Mouse (Mus musculus) erythroblast, adult 5-6 weeks (primary cell): ENCODE measurements around the gene Dagla. TPM values are rescaled to one million over a fixed set of nuclear protein-coding genes. Genes with fewer than 3 reads are reported as not detected.

Source experiments
- ATAC-seq: replicated peaks from 2 replicates; pipeline ENCODE4 v1.8.0; 2016; ENCODE audit warnings: moderate number of reproducible peaks, mild to moderate bottlenecking, moderate TSS enrichment, inconsistent platforms; ENCODE audit not compliant: poor library complexity, low FRiP score, severe bottlenecking
- total RNA-seq, 2 experiments: library from RNA; stranded (forward) in 1 of 2; stranded (reverse) in 1 of 2; fragments of 150-400 nt in 1 of 2; fragments of 200-764, 138-1000 nt in 1 of 2; gene quantifications; 2 replicates each; pipeline versions ENCODE4 v1.2.3 to v1.2.4; 2015 to 2017; ENCODE audit warnings: low replicate concordance in 2 of 2

Gene Dagla
- total RNA-seq (2015; ENCODE audit: low replicate concordance) (not detected in 2 replicates), total RNA-seq (2017; ENCODE audit: low replicate concordance) (not detected in 2 replicates)

DNA sequence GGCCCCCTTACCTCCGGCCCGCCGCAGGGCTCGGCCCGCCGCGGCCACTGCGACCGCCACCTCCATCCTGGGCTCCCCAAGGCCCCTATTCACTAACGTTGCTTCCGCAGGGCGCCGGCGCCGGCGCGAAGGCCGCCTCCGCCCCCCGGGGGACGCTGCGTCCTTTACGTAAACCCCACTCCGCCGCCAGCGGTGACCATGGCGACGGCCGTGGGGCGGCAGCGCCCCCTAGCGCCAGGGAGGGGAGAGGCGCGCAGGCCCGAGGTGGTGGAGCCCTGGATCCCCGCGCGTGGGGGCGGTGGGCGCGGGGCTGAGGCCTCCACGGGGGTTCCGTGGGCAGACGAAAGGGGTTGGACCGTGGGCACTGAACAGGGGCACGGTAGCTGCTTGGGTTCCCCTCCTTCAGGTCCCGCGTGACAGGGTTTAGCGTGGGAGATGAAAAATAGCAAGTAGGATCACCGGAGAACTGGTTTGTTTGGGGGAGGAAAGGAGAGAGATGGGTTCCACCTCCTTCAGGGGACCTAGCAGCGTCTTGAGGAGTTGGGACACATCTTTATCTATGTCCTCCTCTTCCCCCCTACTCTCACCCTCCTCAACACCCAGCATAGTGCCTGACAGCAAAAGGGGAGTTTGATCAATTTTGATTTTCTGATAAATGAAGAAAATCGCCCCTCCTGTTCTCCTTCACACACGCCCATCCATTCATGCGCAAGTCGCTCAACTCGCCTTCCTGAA is at the start of gene Dagla:
TSS of gene Dagla (minus strand) at position 68 of the 735 bp plus-strand sequence.
- no peak for ATAC-seq

DNA sequence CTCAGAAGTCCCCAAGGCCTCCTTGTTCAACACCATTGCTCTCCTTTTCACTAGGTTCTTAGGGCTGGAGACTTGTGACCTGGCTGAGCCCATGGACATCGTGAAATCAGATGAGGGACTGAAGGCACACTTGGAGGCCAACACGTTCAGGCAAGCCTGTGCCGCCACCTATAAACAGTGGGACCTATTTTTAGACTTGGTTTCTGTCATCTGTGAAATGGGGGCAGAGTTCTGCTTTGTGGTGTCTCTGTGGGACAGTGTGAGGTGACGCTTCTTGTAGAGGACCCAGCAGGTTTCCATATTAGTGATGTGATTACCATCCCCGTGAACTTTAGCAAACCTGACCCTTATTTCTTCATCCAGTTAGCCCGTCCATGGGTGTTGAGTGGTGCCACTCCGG is 47.5 kb upstream of the Dagla start:
- ATAC-seq, result no peak

DNA sequence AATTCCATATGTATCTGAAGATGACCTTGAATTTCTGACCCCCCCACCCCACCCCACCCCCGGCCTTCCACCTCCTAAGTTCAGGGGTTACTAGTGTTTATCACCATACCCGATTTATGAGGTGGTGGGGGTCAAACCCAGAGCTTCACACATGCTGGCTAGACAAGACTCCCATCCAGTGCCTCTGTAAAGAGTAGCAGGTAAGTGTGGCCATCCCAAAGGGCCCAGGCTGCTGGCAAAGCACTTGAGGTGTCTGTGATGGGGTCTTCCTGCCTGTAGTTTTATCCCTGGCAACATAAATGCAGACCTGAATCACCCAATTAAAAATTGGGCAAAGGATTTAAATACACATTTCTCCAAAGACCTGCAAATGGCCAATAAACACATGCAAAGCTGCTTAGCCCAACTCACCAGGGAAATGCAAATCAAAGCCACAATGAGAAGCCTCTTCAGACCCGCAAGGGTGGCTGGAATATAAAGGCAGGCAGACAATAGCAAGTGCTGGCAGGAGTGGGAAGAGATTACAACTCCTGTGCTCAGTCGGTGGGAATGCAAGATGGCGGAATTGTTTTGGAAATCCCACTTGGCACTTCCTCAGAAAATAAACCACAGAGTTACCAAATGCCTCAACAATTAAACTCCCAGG is 43.1 kb upstream of the Dagla start:
- ATAC-seq, result no peak

DNA sequence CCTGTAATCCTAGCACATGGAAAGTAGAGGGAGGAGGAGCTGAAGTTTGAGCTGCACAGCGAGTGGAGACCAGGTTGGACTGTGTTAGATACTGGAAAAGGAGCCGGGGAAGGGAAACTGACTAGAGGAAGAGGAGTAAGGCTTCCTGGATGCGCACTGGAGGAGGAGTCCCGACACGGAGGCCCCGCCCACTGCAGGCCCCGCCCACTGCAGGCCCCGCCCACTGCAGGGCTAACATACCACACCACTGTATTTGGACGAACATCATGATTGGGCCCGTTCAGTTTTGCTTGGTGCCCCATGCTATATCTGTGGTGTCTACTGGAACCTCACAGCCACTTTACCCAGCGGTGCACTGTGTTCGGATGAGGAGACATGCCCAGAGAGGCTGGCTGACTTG is 41.0 kb upstream of the Dagla start:
- 0 out of 2 replicates have a peak, but pooled peaks have one; percentile 25 for ATAC-seq

DNA sequence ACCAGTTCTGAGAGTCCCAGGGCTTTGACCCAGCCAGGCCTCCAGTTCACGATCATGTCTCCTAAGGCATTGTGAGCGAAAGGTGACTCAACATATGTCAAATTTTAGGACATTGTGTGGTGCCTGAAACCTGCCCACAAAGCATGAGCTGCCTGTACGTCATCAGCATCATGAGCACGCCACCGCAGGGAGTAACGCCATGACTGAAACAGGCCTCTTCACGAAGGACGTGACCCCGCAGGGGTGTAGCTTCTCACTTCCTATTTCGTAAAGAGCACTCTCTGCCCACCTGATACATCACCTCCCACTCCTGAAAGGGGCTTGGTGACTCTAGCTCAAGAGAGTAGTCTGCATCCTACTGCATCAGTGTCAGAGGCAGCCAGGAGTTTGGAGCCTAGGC is 39.2 kb upstream of the Dagla start:
- no peak for ATAC-seq

DNA sequence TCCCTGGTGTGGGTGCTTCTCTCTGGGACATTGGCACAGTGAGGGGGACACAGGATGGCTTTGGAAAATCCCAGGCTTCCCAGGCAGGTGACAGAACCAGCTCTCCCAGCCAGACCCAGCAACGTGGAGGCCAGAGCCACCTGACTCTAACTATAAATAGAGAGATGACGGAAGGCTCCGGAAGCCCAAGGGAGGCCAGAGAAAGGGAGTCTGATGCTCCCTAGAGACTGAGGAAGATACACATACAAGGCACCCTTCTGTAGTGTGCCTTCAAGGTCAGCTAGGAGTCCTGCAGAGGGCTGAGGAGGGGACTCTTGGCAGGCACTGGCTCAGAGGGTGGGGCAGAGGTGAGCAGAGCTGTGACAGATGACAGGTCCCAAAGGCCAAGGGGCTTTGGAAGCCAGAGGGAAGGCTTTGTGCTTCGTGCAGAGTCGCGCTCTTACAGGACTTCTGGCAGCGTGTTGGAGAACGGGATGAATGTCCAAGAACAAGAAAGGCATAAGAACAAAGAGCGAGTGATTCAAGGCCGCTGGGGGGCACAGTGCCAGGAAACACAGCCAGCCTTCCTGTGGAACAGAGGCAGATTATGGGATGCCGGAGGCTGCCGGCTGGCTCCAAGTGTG is 37.3 kb upstream of the Dagla start:
- ATAC-seq, result no peak

DNA sequence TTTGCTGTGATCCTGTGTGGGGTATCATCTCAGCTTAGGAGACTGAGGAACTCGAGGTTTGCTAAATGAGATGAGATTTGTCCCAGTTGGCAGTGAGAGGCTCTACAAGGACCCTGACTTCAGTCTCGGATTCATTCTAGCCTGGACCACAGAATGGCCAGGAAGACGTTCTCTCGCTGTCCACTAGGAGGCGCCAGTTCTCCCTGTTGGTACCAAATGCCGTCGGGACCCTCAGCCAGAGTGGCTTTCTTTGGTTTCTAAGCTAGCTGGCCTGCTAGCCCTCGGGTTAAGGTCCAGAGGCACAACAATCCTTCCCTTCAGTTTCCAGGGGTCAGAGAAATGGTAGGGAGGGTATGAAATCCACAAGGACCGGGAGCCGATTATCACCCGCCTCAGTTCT is 36.5 kb upstream of the Dagla start:
- ATAC-seq, result no peak

DNA sequence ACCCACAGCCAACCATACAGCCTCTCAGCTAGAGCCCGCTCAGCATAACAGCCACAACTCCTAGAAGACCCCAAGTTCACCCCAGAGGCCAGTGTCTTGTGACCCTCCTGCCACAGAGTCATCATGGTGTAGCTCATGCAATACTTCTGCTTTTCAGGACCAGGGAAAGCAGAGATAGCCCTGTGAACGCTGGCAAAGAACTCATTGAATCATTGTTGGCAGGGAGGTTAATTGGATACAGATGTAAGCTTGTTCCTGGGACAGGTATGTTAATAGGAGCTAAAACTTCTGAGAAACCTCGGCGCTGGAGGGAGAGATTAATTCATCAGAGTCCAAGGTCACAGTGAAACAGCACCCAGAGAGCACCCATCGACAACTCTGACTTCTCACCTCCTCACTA is 36.0 kb upstream of the Dagla start:
- no peak for ATAC-seq

DNA sequence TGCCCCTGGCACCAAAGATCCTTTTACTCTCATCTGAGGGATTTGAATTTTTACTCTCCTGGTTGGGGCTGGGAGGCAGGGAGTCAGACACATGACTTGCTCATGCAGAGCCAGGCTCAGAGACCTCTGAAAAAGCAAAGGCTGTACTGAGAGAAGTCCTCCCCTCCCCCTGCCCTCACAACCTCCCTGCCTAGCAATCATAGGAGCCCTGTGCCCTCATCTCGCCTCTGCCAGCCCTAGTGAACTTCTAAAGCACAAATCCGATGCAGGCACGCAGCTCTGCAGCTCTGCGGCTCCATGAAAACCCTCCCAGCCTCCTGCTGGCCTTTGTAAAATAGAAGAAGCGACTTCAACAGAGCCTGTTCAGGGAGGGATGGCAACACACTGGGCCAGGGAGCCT is 34.6 kb upstream of the Dagla start:
- no peak for ATAC-seq

DNA sequence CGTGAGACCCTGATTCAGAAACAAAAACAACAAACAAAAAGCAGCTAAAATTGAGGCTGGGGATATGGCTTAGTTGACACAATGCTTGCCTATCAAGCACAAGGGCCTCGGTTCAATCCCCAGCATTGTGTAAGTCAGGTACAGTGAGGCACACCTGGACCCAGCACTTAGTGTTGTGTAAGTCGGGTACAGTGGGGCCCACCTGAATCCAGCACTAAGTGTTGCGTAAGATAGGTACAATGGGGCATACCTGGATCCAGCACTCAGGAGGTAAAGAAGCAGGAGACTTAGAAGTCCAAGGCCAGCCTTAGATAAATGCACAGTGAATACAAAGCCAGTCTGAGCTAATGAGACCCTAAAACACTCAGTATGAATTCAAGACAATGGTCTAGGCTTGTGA is 34.0 kb upstream of the Dagla start:
- ATAC-seq, result no peak

DNA sequence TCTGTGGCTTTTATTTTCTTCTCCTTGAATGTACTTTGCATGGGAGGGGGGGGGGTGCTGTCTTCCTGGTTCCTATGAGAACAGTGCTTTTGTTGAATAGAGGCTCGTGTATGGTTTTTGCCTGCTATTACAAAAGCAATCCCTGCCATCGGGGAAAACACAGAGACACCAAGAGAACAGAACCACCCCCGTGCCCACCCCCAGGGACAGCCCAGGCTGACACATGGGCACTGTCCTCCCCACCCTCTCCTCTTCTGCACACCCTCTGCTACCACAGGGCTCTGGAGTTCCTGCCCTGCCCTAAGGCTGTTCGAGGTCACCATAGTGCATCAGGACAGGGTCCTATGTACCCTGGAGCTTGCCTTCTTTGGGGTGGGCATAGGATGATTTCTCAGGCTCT is 29.8 kb upstream of the Dagla start:
- no peak for ATAC-seq

DNA sequence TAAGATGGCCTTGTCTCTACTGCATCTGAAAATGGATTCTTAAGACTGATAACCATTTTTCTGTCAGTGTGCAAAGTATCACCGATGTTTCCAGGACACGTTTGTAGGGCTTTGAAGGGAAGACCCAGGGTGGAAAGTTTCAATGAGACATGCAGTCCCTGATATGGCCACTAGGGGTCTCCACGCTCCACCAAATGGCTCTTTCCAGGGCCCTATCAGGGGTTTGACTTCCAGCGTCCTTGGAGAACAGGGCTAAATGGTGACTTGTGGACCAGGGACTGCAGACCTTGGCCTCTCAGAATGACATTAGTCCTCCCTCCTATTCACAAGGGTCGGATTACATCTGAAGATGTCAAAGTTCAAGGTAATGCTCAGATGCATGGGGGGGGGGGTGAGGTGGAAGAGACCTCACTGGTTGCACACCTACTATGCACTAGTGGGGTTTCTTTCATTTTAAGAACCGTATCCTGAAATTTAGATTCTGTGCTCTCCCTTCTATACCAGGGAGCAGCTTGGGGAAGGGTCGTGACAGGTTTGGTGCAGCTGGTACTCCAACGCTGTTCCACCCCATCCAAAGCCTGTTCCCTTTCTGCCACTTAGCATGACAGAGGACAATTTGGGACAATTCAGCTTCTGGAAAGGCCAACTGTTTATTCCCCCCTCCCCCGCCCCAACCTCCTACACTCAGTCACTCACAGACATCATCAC is 29.0 kb upstream of the Dagla start:
- ATAC-seq, result peak; percentile 60; the same call in 1 of the 2 replicates

DNA sequence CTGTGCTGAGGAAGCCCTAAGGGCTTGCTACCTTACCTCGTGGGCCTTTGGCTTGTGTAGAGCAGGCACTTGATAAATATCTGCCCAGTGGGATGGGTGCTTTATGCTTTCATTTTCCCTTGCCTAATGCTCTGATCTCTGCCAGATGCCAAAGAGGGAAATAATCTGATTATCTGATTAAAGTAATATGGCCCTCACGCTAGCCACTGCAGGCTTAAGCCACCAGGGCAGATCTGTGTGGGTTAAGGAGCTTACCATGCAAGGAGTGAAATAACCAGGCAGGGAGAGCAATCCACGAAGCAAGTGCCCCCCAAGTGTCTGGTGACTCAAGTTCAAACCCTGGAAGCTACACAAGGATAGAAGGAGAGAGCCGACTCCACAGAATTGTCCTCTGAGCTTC is 27.0 kb upstream of the Dagla start:
- no peak for ATAC-seq

DNA sequence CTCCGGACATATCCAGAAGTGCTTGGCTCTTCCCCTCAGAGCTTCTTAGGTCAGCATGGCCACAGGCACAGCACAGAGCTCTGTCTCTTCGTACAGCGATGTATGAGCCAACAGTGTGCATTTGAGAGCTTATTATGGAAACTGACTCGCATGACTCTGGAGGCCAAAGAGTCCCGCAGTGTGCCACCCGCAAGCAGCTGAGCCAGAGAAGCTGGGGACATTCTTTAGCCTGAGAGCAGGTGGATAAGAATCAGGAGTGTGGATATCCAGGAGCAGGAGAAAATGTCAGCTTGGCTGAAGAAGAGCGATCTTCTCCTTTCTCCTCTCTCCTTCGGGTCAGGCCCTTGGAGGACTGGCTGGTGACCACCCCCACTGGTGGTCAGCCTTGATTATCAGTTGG is 24.4 kb upstream of the Dagla start:
- no peak for ATAC-seq

DNA sequence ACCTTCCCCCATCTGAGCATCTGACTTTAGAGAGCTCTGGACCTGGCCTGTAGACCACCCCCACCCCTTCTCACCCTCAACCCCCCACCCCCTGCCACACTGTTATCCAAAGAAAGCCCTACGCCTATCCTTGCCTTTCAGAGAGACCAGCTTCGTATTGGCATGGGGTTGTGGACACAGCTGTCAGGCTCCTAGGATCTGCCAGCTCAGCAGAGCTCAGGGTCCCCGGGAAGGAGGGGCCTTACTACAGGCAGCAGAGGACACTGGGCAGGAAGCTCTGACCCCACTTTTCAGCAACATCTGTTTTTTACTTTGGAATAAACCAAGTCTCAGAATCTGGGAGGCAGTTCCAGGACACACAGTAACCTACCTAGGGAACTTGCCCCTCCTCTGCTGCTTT is 21.9 kb upstream of the Dagla start:
- ATAC-seq, result no peak

DNA sequence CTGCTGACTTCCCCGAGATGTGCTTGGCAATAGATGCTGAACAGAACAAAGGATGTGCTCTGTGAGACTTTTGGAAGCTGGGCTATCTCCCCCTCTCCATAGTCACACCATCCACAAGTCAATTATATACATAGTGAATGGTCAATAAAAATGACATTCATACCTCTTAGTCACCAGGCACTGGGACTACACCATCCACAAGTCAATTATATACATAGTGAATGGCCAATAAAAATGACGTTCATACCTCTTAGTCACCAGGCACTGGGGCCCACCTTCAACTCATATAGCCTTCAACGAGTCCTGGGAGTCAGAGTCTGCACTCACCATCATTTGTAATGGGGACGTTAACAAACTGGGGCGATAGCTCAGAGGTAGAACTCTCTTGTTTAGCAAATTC is 19.2 kb upstream of the Dagla start:
- ATAC-seq, result no peak

DNA sequence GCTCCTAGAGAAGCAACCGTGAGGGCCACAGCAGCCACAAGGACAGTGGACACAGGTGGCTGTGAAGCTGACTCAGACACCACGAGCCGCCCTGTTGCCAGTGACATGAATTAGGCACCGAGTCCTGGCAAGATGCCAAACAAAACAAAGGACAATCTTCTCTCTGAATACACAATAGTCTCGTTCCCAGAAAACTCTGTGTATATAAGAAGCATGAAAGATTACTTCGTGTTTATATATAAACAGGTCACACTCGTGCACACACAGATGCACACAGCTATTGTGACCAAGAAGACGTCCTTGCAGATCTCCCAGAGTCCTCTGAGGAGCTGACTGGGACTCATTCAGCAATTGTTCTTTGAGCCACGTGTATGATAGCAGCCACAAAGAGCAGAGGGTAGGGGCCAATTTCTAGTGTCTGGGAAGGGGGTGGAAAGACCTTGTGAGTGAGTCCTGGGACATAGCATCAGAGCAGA is 18.7 kb upstream of the Dagla start:
- no peak for ATAC-seq

DNA sequence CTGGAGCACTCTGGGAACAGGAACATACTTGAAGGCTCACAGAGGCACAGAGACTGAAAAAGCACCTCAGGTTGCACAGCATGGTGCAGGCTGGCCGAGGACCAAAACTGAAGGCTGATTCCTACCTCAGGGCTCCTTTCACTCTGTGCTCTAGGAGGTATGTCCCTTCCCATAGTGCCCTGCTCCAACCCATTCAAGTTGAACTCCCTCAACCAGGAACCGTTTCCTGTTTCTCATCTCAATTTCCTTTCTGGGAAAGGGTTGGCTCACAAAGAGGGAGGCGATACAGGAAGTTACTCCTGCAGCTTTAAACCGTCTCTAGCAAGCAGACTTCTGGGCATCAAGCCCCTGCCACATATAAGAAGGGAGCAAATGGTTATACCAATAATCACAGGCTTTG is 13.1 kb upstream of the Dagla start:
- no peak for ATAC-seq

DNA sequence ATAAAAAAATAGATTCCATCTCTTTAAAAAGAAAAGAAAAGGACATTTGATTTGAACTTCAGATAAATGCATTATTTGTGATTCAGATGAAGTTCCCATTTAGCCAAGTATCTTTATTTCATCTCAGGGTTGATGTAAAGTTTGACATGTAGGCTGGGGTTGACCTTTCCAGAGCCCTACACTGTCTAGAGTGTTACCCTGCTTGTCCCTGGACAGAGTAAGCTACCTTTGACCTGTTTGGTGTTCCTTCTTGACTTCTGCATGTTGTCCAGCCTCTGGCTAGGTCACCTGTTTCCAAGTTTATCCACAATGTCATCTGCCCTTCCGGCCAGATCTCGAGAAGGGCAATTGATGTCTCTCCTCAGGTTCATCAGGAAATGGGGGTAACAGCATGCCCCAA is 12.7 kb upstream of the Dagla start:
- ATAC-seq, result no peak

DNA sequence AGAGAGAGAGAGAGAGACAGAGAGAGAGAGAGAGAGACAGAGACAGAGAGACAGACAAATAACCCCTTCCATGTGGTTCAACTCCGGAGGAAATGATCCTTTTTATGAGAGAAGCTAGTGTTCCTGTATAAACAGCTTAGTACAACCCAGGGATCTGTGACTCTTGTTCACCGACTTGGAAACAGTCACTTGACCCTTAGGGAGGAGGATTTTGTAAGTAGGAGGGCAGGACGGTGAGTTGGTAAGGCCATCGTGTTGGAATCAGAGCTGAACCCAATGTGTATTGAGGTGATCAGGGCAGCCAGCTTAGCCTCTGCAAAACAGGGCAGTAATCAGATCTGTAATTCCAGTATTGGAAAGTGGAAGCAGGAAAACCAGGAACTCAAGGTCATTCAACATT is 12.3 kb upstream of the Dagla start:
- ATAC-seq, result no peak
